Mouse (Mus musculus) ovary, adult 18-20 months (tissue): ENCODE measurements around the gene Rragb.
"Not testable (repeated sequence)": the region's sequence is repeated elsewhere in the genome, so short reads cannot be mapped to it uniquely, and the experiment has no call there.

Source experiments
- DNase-seq: peaks from one replicate; pipeline ENCODE4 v3.0.0; 2022; ENCODE audit warnings: low spot score, mixed read lengths

Rragb gene

GRCm38 (mm10) chrX:153139734-153140515, at the start of gene Rragb:
TSS of gene Rragb (plus strand) at chrX:153139981.
- DNase-seq, result peak; percentile 79

- DNase-seq, result no peak
These were observed 21.3 kb upstream of the Rragb start, which contains the start of gene Foxr2 for GRCm38 (mm10) chrX:153118486-153118885. TSS of gene Foxr2 (plus strand) at chrX:153118786.

DNA sequence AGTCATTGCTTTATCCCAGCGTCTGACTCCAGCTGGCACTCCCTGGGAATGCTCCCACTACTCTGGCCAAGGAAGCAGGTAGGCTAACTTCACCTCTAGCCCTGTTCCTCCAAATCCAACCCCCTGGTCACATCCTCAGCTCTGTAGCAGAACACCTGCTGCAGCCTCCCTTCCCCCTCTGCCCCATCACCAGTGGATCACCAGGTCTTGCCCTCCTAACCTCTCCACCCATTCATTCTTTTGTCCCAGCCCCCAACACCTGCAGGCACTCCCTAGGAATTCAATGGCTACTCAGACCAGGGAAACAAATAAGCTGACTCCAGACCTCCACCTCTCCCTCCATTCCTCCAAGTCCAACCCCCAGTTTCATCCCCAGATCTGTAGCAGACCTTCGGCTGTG, 20.8 kb upstream of the Rragb start:
- DNase-seq, result no peak

GRCm38 (mm10) chrX:153142656-153143055, 2.9 kb downstream of the Rragb start:
- no peak for DNase-seq

GRCm38 (mm10) chrX:153151766-153152165, 12.0 kb downstream of the Rragb start:
- DNase-seq, result no peak

- DNase-seq, result no peak
These were observed 15.5 kb downstream of the Rragb start for GRCm38 (mm10) chrX:153155322-153155721.

- DNase-seq, result no peak
These were observed 35.0 kb downstream of the Rragb start for GRCm38 (mm10) chrX:153174786-153175185.

- DNase-seq, result no peak
These were observed 42.4 kb downstream of the Rragb start for GRCm38 (mm10) chrX:153182221-153182620.

- DNase-seq, result not testable (repeated sequence)
These were observed 59.4 kb downstream of the Rragb start for GRCm38 (mm10) chrX:153199185-153199584.

DNA sequence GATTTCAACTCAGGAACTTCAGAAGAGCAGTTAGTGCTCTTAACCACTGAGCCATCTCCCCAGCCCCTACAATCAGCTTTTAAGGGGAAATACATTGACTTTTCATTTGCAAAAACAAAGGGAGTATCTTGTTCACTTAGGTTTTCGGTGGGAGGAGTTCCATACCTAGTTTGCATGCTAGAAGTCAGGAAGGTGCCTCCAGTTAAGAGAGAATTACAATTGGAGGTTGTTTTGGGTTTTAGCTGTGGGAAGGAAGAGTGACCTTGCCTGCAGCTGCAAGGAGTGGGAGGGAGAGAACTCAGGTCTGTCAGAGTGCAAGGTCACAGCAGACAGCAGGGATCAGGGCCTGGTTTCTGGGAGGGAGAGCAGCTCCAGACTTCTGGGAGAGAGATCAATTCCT, 71.3 kb downstream of the Rragb start:
- DNase-seq, result peak; percentile 4
